Comparison of ENCODE assay signal across 28 mouse cellular contexts in the genomic region with DNA sequence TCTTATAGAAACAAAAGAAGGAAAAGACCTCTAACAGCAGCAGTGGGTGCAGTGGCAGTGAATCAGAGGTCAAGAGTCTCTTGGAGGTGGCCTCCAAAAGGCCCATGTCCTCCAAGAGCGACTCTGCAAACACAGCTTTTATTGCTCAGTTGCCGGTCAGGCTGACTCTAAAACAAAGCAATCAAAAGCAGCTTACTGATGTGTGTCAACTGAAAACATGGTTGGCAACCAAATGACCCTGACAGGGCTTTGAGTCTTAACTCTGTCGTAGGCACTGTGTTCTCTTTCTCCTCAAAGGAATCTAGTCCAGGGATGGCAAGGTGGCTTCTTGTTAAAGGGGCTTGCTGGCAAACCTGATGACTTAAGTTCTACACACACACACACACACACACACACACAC. TPM values are rescaled to one million over a fixed set of nuclear protein-coding genes. Genes with fewer than 3 reads are reported as not detected.
A peak's percentile ranks its signal among the peaks of the same experiment; 100 is the strongest.
DNase-seq lines count a peak whose midpoint lies in the region; ATAC-seq and TF ChIP-seq lines count a peak whose summit lies in the region.
"Had no signal": no experiment of that assay in that cellular context is flagged by ENCODE, and none has a peak within 500 bp of the region (broad histone marks: within the 10 kb centered on the region; RNA-seq: fewer than 3 reads in every experiment).

No protein-coding gene starts in this region.

- intact Hi-C loops in gastrocnemius, postnatal 14 days (cut with DNase I; ENCODE audit: low total_unique reads) = no loop called here

- TF ChIP-seq CTCF in kidney, adult 2 months (conservative IDR thresholded peaks at IDR 0.05; ENCODE audit: insufficient read depth, insufficient read length, low read depth, low read length) = no peak

- H3K27me3 ChIP-seq in kidney, adult 2 months (replicated peaks; ENCODE audit: control insufficient read depth, insufficient read depth, low read length) = no peaks in the 10 kb centered on the region
- H3K27me3 ChIP-seq in kidney, embryonic 16.5 days (ENCODE audit: insufficient read depth, low read length) = no peaks in the 10 kb centered on the region
- no peaks in the 10 kb centered on the region for H3K27me3 ChIP-seq in intestine, embryonic 14.5 days (replicated peaks; ENCODE audit: control insufficient read depth, insufficient read depth, low read length)
- H3K27me3 ChIP-seq: embryonic facial prominence, embryonic 12.5 days; heart, embryonic 13.5 days had no signal

- no peaks in the 10 kb centered on the region for H3K36me3 ChIP-seq in kidney, adult 2 months (ENCODE audit: control insufficient read depth, insufficient read depth, low read length)
- no peaks in the 10 kb centered on the region for H3K36me3 ChIP-seq in kidney, embryonic 16.5 days (ENCODE audit: insufficient read depth, low read length)
- H3K36me3 ChIP-seq in intestine, embryonic 14.5 days (ENCODE audit: control insufficient read depth, insufficient read depth, low read length) = no peaks in the 10 kb centered on the region
- H3K36me3 ChIP-seq: embryonic facial prominence, embryonic 12.5 days; heart, embryonic 13.5 days; midbrain, embryonic 12.5 days had no signal

- DNase-seq in kidney, adult 2 months = peak; percentile 21
- peak; percentile 62 for DNase-seq in ovary, adult 18-20 months (ENCODE audit: low spot score)
- DNase-seq in ovary, postnatal 10 days (ENCODE audit: low spot score) = no peak
- DNase-seq in intestine, embryonic 14.5 days (ENCODE audit: low spot score) = peak; percentile 51
- DNase-seq in gastrocnemius, postnatal 14 days = no peak
- DNase-seq in lung, postnatal 25 days (ENCODE audit: low spot score) = no peak
- DNase-seq: B cell, adult 2 months; cerebellum, adult 11-12 months; cerebellum, adult 9-11 months; embryo, embryonic 11 days; gastrocnemius, postnatal 36 days; heart, adult 2 months; heart, postnatal 10 days; kidney, postnatal 25 days; liver; lung, embryonic 14.5 days; lung, postnatal 36 days; right cerebral cortex, postnatal 25 days; thymus, adult 18-20 months; thymus, postnatal 25 days had no signal

- 38% methylated on average over 3 of the region's 3 CpGs for WGBS in kidney, adult 2 months
- WGBS in kidney, embryonic 16.5 days = 15% methylated on average over 3 of the region's 3 CpGs
- WGBS in intestine, embryonic 14.5 days = 45% methylated on average over 3 of the region's 3 CpGs

- no peak for TF ChIP-seq POLR2A in kidney, adult 2 months (IDR thresholded peaks at IDR 0.05; ENCODE audit: low read depth, low read length)

- H3K4me3 ChIP-seq in kidney, adult 2 months (ENCODE audit: insufficient read depth, low read depth, low read length) = no peak overlapping the region
- H3K4me3 ChIP-seq in kidney, embryonic 16.5 days (ENCODE audit: low read length) = no peak overlapping the region
- no peak overlapping the region for H3K4me3 ChIP-seq in intestine, embryonic 14.5 days (ENCODE audit: low read depth, low read length)
- H3K4me3 ChIP-seq: embryonic facial prominence, embryonic 12.5 days; heart, adult 2 months; heart, embryonic 13.5 days; midbrain, embryonic 12.5 days had no signal

- no peak overlapping the region for H3K9ac ChIP-seq in kidney, embryonic 16.5 days (replicated peaks; ENCODE audit: low read length)
- H3K9ac ChIP-seq in intestine, embryonic 14.5 days (ENCODE audit: low read length) = no peak overlapping the region
- H3K9ac ChIP-seq: embryonic facial prominence, embryonic 12.5 days; heart, embryonic 13.5 days; hindbrain, embryonic 14.5 days; liver, embryonic 14.5 days; lung, embryonic 14.5 days; midbrain, embryonic 12.5 days had no signal

- no peak overlapping the region for H3K27ac ChIP-seq in kidney, adult 2 months (ENCODE audit: insufficient read depth, low read depth, low read length)
- no peak overlapping the region for H3K27ac ChIP-seq in kidney, embryonic 16.5 days (ENCODE audit: low read length)
- no peak overlapping the region for H3K27ac ChIP-seq in intestine, embryonic 14.5 days (ENCODE audit: low read depth)
- H3K27ac ChIP-seq: embryonic facial prominence, embryonic 12.5 days; heart, adult 2 months; heart, embryonic 13.5 days; hindbrain, embryonic 14.5 days; liver, embryonic 14.5 days; midbrain, embryonic 12.5 days had no signal

- no peaks in the 10 kb centered on the region for H3K9me3 ChIP-seq in kidney, embryonic 16.5 days (ENCODE audit: low read length)
- no peaks in the 10 kb centered on the region for H3K9me3 ChIP-seq in intestine, embryonic 14.5 days (ENCODE audit: control insufficient read depth, low read length)
- H3K9me3 ChIP-seq: embryonic facial prominence, embryonic 12.5 days; heart, embryonic 13.5 days; midbrain, embryonic 12.5 days had no signal

- no peaks in the 10 kb centered on the region; the same call in 1 of the 2 replicates for H3K4me1 ChIP-seq in kidney, adult 2 months (ENCODE audit: control insufficient read depth, insufficient read depth, low read length)
- peaks cover 10% of the 10 kb centered on the region; the same call in 1 of the 2 replicates for H3K4me1 ChIP-seq in kidney, embryonic 16.5 days (ENCODE audit: insufficient read depth, low read length)
- H3K4me1 ChIP-seq in intestine, embryonic 14.5 days (replicated peaks; ENCODE audit: control insufficient read depth, insufficient read depth, low read length) = no peaks in the 10 kb centered on the region
- H3K4me1 ChIP-seq: heart, embryonic 13.5 days had no signal

- no peak overlapping the region for H3K4me2 ChIP-seq in kidney, embryonic 16.5 days (replicated peaks; ENCODE audit: low read depth, low read length)
- no peak overlapping the region for H3K4me2 ChIP-seq in intestine, embryonic 14.5 days (ENCODE audit: low read length)
- H3K4me2 ChIP-seq: embryonic facial prominence, embryonic 12.5 days; heart, embryonic 13.5 days; hindbrain, embryonic 14.5 days; lung, embryonic 14.5 days; midbrain, embryonic 12.5 days had no signal

- ATAC-seq in kidney, embryonic 16.5 days (ENCODE audit: low FRiP score, low TSS enrichment) = no peak; the same call in 1 of the 2 replicates
- no peak for ATAC-seq in intestine, embryonic 14.5 days (replicated peaks; ENCODE audit: low FRiP score, low TSS enrichment, low read depth)
- ATAC-seq: activated CD4-positive, CD25-positive, alpha-beta regulatory T cell, adult 4 months; forebrain, embryonic 14.5 days had no signal

RNA-seq across cellular contexts. Expression of gene Tgif1, which starts 43.6 kb away (rescaled TPM):
- polyA plus RNA-seq in kidney, adult 2 months (2012; rRNA removed) = 20.1 and 20.7 TPM in 2 replicates
- 90.4 and 93.7 TPM in 2 replicates for polyA plus RNA-seq in kidney, embryonic 16.5 days (2015; fragmentation: Nextera tagmentation; extraction: Ambion mirVana)
- 56.1 and 58.4 TPM in 2 replicates for polyA plus RNA-seq in intestine, embryonic 14.5 days (2014; fragmentation: Nextera tagmentation; extraction: Ambion mirVana)
- total RNA-seq in gastrocnemius, postnatal 14 days (2021) = 1 to 10 TPM; 7.2 to 7.3 TPM

Comparison
In these comparisons a context has a peak if more than half of its experiments do, and no peak if none do; other contexts are left out.
1. DNase-seq: peak in kidney, adult 2 months (single experiment), ovary, adult 18-20 months (single experiment) and intestine, embryonic 14.5 days (single experiment); none in ovary, postnatal 10 days (single experiment), gastrocnemius, postnatal 14 days (single experiment) and lung, postnatal 25 days (single experiment).